Mouse (Mus musculus) mature B cell (primary cell): ENCODE results near the gene Atf7.
"Not testable (repeated sequence)": the region's sequence is repeated elsewhere in the genome, so short reads cannot be mapped to it uniquely, and the experiment has no call there.

Experiments used
- in situ Hi-C: fragments of 300-500 bp; cut with MboI; formaldehyde crosslinking; loops from 2 replicates; pipeline ENCODE4 v1.14.3; 2019

Atf7 gene

GRCm38 (mm10) chr15:102624970-102625686 is at the start of gene Atf7, which contains the start of gene Gm28047:
Atf7 (minus strand) TSS chr15:102625464.
Gm28047 (minus strand) TSS chr15:102625067.
- in situ Hi-C loops = loop anchor here (5.0 kb wide), 1 partner anchor 42 kb away; no protein-coding TSS in a partner anchor

GRCm38 (mm10) chr15:102673548-102673947 is 48.3 kb upstream of the Atf7 start:
- in situ Hi-C loops = no loop called here

GRCm38 (mm10) chr15:102672215-102673071 is 47.2 kb upstream of the Atf7 start, which contains the start of gene Atp5g2:
Atp5g2 (minus strand) TSS chr15:102672352.
- in situ Hi-C loops = no loop called here

- in situ Hi-C loops = no loop called here
Measured at GRCm38 (mm10) chr15:102671721-102672214, 46.5 kb upstream of the Atf7 start.

GRCm38 (mm10) chr15:102670767-102671575 is 45.7 kb upstream of the Atf7 start:
- in situ Hi-C loops = no loop called here

GRCm38 (mm10) chr15:102670281-102670680 is 45.0 kb upstream of the Atf7 start:
- in situ Hi-C loops = no loop called here

- in situ Hi-C loops = loop anchor here (5.0 kb wide), 1 partner anchor 42 kb away; the partner anchor contains the start of genes Atf7 and Gm28047
Measured at GRCm38 (mm10) chr15:102669571-102669970, 44.3 kb upstream of the Atf7 start.

- in situ Hi-C loops = loop anchor here (5.0 kb wide), 1 partner anchor 38 kb away; the partner anchor contains the start of genes Atf7 and Gm28047
Measured at GRCm38 (mm10) chr15:102665494-102665893, 40.2 kb upstream of the Atf7 start.

GRCm38 (mm10) chr15:102663825-102664224 is 38.6 kb upstream of the Atf7 start:
- in situ Hi-C loops = no loop called here

GRCm38 (mm10) chr15:102662601-102663000 is 37.3 kb upstream of the Atf7 start:
- in situ Hi-C loops = not testable (repeated sequence)

- in situ Hi-C loops = no loop called here
Measured at GRCm38 (mm10) chr15:102657926-102658381, 32.7 kb upstream of the Atf7 start.

GRCm38 (mm10) chr15:102656658-102657057 is 31.4 kb upstream of the Atf7 start:
- in situ Hi-C loops = no loop called here

- in situ Hi-C loops = not testable (repeated sequence)
Measured at GRCm38 (mm10) chr15:102651928-102652660, 26.8 kb upstream of the Atf7 start.

- in situ Hi-C loops = no loop called here
Measured at GRCm38 (mm10) chr15:102651107-102651506, 25.8 kb upstream of the Atf7 start.

- in situ Hi-C loops = no loop called here
Measured at GRCm38 (mm10) chr15:102635817-102636216, 10.6 kb upstream of the Atf7 start.

GRCm38 (mm10) chr15:102634684-102635083 is 9.4 kb upstream of the Atf7 start:
- in situ Hi-C loops = no loop called here

- in situ Hi-C loops = loop anchor here (5.0 kb wide), 1 partner anchor 42 kb away; no protein-coding TSS in a partner anchor
Measured at GRCm38 (mm10) chr15:102625687-102626055, 407 bp upstream of the Atf7 start.

GRCm38 (mm10) chr15:102624291-102624969 is 834 bp downstream of the Atf7 start:
- in situ Hi-C loops = no loop called here

GRCm38 (mm10) chr15:102623121-102623520 is 2.1 kb downstream of the Atf7 start:
- in situ Hi-C loops = no loop called here

GRCm38 (mm10) chr15:102622536-102622935 is 2.7 kb downstream of the Atf7 start:
- in situ Hi-C loops = no loop called here
